8 mouse cellular contexts compared by ENCODE assay signal in the genomic region with DNA sequence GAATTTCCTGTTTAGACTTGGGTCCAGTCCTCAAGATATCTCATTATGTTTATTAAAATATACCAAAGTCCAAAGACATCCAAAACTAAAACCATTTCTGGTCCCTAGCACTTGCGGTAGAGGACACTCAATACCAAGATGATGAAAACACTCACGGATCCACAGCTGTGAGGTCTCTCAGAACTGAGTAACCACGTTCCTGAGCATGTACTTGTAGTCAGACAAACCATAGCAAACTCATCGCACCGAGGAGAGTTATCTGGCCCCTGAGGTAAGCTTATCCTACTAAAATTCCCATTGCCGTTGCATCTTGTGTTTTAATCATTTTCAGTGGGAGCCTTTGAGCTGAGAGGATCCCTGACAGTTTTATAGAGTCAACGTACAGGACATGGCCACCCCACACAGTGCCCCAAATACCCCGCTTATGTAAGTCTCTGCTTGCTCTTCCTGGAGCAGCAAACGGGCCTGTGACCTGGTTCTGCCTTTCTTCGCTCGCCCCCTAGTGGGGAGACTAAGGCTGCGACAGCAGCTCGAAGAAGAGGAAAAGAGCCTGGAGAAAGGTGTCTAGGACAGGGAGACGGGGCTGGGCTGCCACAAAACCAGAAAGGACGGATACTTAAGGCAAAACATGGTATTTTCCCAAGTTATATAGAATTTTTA.
DNase-seq lines count a peak whose midpoint lies in the region; ATAC-seq and TF ChIP-seq lines count a peak whose summit lies in the region.

No protein-coding gene starts in this region.

- H3K9ac ChIP-seq in embryonic facial prominence, embryonic 14.5 days (ENCODE audit: low read depth, low read length) = no peak overlapping the region
- no peak overlapping the region for H3K9ac ChIP-seq in heart, postnatal 0 days (replicated peaks; ENCODE audit: low read depth, low read length)

- no peaks in the 10 kb centered on the region for H3K4me1 ChIP-seq in embryonic facial prominence, embryonic 14.5 days (ENCODE audit: control insufficient read depth, insufficient read depth, low read length)
- 0 out of 2 replicates have a peak, but pooled peaks cover 10% of the 10 kb centered on the region for H3K4me1 ChIP-seq in heart, postnatal 0 days (ENCODE audit: control insufficient read depth, insufficient read depth)

- no peak for TF ChIP-seq EP300 in heart, postnatal 0 days (IDR thresholded peaks at IDR 0.05; ENCODE audit: low read depth)

- 24% methylated on average over 15 of the region's 15 CpGs for WGBS in embryonic facial prominence, embryonic 14.5 days
- WGBS in heart, postnatal 0 days = 25% methylated on average over 15 of the region's 15 CpGs

- H3K4me2 ChIP-seq in embryonic facial prominence, embryonic 14.5 days (ENCODE audit: low read depth, low read length) = no peak overlapping the region
- peak overlapping the region; percentile 23 for H3K4me2 ChIP-seq in heart, postnatal 0 days (ENCODE audit: low read depth, low read length)

- no peaks in the 10 kb centered on the region for H3K27me3 ChIP-seq in embryonic facial prominence, embryonic 14.5 days (replicated peaks; ENCODE audit: control insufficient read depth, insufficient read depth, low read length)
- no peaks in the 10 kb centered on the region for H3K27me3 ChIP-seq in heart, postnatal 0 days (ENCODE audit: control insufficient read depth, insufficient read depth, low read length)

- TF ChIP-seq CTCF in heart, postnatal 0 days (IDR thresholded peaks at IDR 0.05; ENCODE audit: low read depth) = peak; percentile 98

- peak; percentile 78 for ATAC-seq in embryonic facial prominence, embryonic 14.5 days (ENCODE audit: low read depth)
- peak; percentile 65; the same call in 1 of the 2 replicates for ATAC-seq in heart, postnatal 0 days (ENCODE audit: insufficient read depth, low read depth)
- peak; percentile 54 for ATAC-seq in neutrophil, adult 5-6 weeks (ENCODE audit: extremely low read depth, insufficient number of reproducible peaks, low FRiP score, poor library complexity, severe bottlenecking)

- no peak overlapping the region for H3K4me3 ChIP-seq in embryonic facial prominence, embryonic 14.5 days (ENCODE audit: low read depth, low read length)
- H3K4me3 ChIP-seq in heart, postnatal 0 days (ENCODE audit: low read depth, low read length) = no peak overlapping the region

- peak; percentile 55 for DNase-seq in CD4-positive helper T cell, adult 2 months (ENCODE audit: low read depth, low spot score)
- peak; percentile 87 to 90 for DNase-seq in adrenal gland, postnatal 36 days
- peak; percentile 92 for DNase-seq in embryonic facial prominence, embryonic 14.5 days (ENCODE audit: low spot score)
- DNase-seq in heart, postnatal 0 days (ENCODE audit: low spot score) = peak; percentile 89
- peak; percentile 90 to 91 for DNase-seq in kidney, postnatal 25 days
- DNase-seq in lung, adult 18-20 months = peak; percentile 74 to 84
- DNase-seq in thymus, postnatal 0 days (ENCODE audit: low spot score) = peak; percentile 72

- H3K36me3 ChIP-seq in embryonic facial prominence, embryonic 14.5 days (ENCODE audit: control insufficient read depth, insufficient read depth, low read length) = no peaks in the 10 kb centered on the region
- H3K36me3 ChIP-seq in heart, postnatal 0 days (replicated peaks; ENCODE audit: control insufficient read depth, insufficient read depth, low read length) = no peaks in the 10 kb centered on the region

- no peak overlapping the region for H3K27ac ChIP-seq in embryonic facial prominence, embryonic 14.5 days (replicated peaks; ENCODE audit: low read depth, low read length)
- H3K27ac ChIP-seq in heart, postnatal 0 days (ENCODE audit: low read depth) = no peak overlapping the region

- H3K9me3 ChIP-seq in embryonic facial prominence, embryonic 14.5 days (ENCODE audit: control insufficient read depth, low read length) = peaks cover 4% of the 10 kb centered on the region; the same call in 1 of the 2 replicates
- H3K9me3 ChIP-seq in heart, postnatal 0 days (replicated peaks; ENCODE audit: control insufficient read depth, low read length) = no peaks in the 10 kb centered on the region
